Mouse (Mus musculus) stomach, postnatal 0 days (tissue): ENCODE measurements around the gene Ddx4. TPM values are rescaled to one million over a fixed set of nuclear protein-coding genes. Genes with fewer than 3 reads are reported as not detected.

Source experiments
- ATAC-seq: fragments of 200-750 bp; cut with Nextera tagmentation; 2 replicates; pipeline ENCODE4 v1.8.0; 2017; ENCODE audit not compliant: low FRiP score, low TSS enrichment
- DNase-seq: peaks from one replicate; pipeline ENCODE4 v3.0.0-alpha.2; 2016; ENCODE audit warnings: low spot score
- H3K27ac ChIP-seq: fragments of 300-500 bp; sonication (generic); replicated peaks from 2 replicates; pipeline ENCODE4 v1.5.1; 2014; ENCODE audit warnings: mild to moderate bottlenecking, control low read depth
- H3K27me3 ChIP-seq: fragments of 300-500 bp; sonication (generic); 2 replicates; pipeline ENCODE4 v1.6.1; 2014; ENCODE audit warnings: low read length; ENCODE audit not compliant: control insufficient read depth, insufficient read depth
- H3K36me3 ChIP-seq: fragments of 300-500 bp; sonication (generic); 2 replicates; pipeline ENCODE4 v1.6.1; 2014; ENCODE audit warnings: low read length, mixed read lengths; ENCODE audit not compliant: control insufficient read depth, insufficient read depth
- H3K4me1 ChIP-seq: fragments of 300-500 bp; sonication (generic); replicated peaks from 2 replicates; pipeline ENCODE4 v1.6.1; 2014; ENCODE audit warnings: antibody characterized with exemption; ENCODE audit not compliant: control insufficient read depth, insufficient read depth
- H3K4me2 ChIP-seq: fragments of 300-500 bp; sonication (generic); replicated peaks from 2 replicates; pipeline ENCODE4 v1.6.1; 2014; ENCODE audit warnings: low read depth, mild to moderate bottlenecking, control low read depth, moderate library complexity
- H3K4me3 ChIP-seq: fragments of 300-500 bp; sonication (generic); 2 replicates; pipeline ENCODE4 v1.5.1; 2014; ENCODE audit warnings: low read depth, low read length, control low read depth
- H3K9ac ChIP-seq: fragments of 300-500 bp; sonication (generic); 2 replicates; pipeline ENCODE4 v1.6.1; 2014; ENCODE audit warnings: mild to moderate bottlenecking, low read length, control low read depth, mixed read lengths
- H3K9me3 ChIP-seq: fragments of 300-500 bp; sonication (generic); 2 replicates; pipeline ENCODE4 v1.6.1; 2016; ENCODE audit warnings: low read length; ENCODE audit not compliant: control insufficient read depth
- CTCF ChIP-seq: IDR thresholded peaks from 2 replicates; pipeline ENCODE4 v1.5.1; 2016; ENCODE audit warnings: antibody characterized with exemption, low read depth, mild to moderate bottlenecking, moderate library complexity
- EP300 ChIP-seq: optimal IDR thresholded peaks from 2 replicates; pipeline ENCODE3; 2016; ENCODE audit warnings: antibody characterized with exemption
- WGBS: fragments of 180-500 bp; shearing (Covaris S2); extraction: QIAGEN DNeasy Blood & Tissue Kit; methylation state at CpG from one replicate; pipeline ENCODE4 v1.1.7; 2014; 5-methylcytosine and 5-hydroxymethylcytosine counted together
- polyA plus RNA-seq: library from polyadenylated mRNA; unstranded; fragments of >200 nt; fragmentation: Nextera tagmentation; extraction: Ambion mirVana; gene quantifications from 2 replicates; pipeline ENCODE4 v1.2.1, GENCODE M21; 2015

Gene Ddx4
- polyA plus RNA-seq, 1 experiment from 2014 or later: 0.04 TPM

GRCm38 (mm10) chr13:112683312-112683711 lies 31.0 kb upstream of the Ddx4 start:
- Histone ChIP-seq H3K9ac (no peak overlapping the region), H3K4me2 (no peak overlapping the region), H3K27ac (no peak overlapping the region), H3K9me3 (no peaks in the 10 kb centered on the region), H3K36me3 (no peaks in the 10 kb centered on the region), H3K27me3 (no peaks in the 10 kb centered on the region), H3K4me1 (no peaks in the 10 kb centered on the region), H3K4me3 (no peak overlapping the region)
- ATAC-seq (peak; percentile 54; the same call in 1 of the 2 replicates), DNase-seq (no peak)
- TF ChIP-seq EP300 (no peak), CTCF (no peak)
- 53% methylated on average over 2 of the region's 2 CpGs for WGBS

GRCm38 (mm10) chr13:112678154-112678553 lies 25.9 kb upstream of the Ddx4 start:
- Histone ChIP-seq H3K4me3 (no peak overlapping the region), H3K36me3 (no peaks in the 10 kb centered on the region), H3K4me1 (no peaks in the 10 kb centered on the region), H3K4me2 (no peak overlapping the region), H3K9me3 (no peaks in the 10 kb centered on the region), H3K27me3 (no peaks in the 10 kb centered on the region), H3K27ac (no peak overlapping the region), H3K9ac (no peak overlapping the region)
- TF ChIP-seq CTCF: peak; percentile 45
- no peak for TF ChIP-seq EP300
- WGBS: 91% methylated on average over 4 of the region's 4 CpGs
- ATAC-seq (no peak), DNase-seq (no peak)

GRCm38 (mm10) chr13:112673899-112674447 lies 21.7 kb upstream of the Ddx4 start:
- H3K27ac ChIP-seq: no peak overlapping the region
- no peak overlapping the region for H3K4me2 ChIP-seq
- H3K36me3 ChIP-seq: no peaks in the 10 kb centered on the region
- H3K4me1 ChIP-seq: no peaks in the 10 kb centered on the region
- H3K9me3 ChIP-seq: no peaks in the 10 kb centered on the region
- WGBS: 8% methylated on average over 9 of the region's 9 CpGs
- TF ChIP-seq CTCF: peak; percentile 98
- TF ChIP-seq EP300: no peak
- H3K4me3 ChIP-seq: no peak overlapping the region
- DNase-seq (peak; percentile 60), ATAC-seq (peak; percentile 76)
- H3K9ac ChIP-seq: no peak overlapping the region
- no peaks in the 10 kb centered on the region for H3K27me3 ChIP-seq

- WGBS: 54% methylated on average over 6 of the region's 6 CpGs
- DNase-seq: no peak
- Histone ChIP-seq H3K4me2 (no peak overlapping the region), H3K36me3 (no peaks in the 10 kb centered on the region), H3K27ac (no peak overlapping the region), H3K9ac (no peak overlapping the region), H3K27me3 (no peaks in the 10 kb centered on the region), H3K9me3 (no peaks in the 10 kb centered on the region), H3K4me3 (no peak overlapping the region), H3K4me1 (no peaks in the 10 kb centered on the region)
- ATAC-seq: no peak
- TF ChIP-seq CTCF (no peak), EP300 (no peak)
Observed at GRCm38 (mm10) chr13:112672797-112673196, 20.5 kb upstream of the Ddx4 start.

- Histone ChIP-seq H3K4me1 (no peaks in the 10 kb centered on the region), H3K27ac (no peak overlapping the region), H3K4me2 (no peak overlapping the region), H3K36me3 (no peaks in the 10 kb centered on the region), H3K27me3 (no peaks in the 10 kb centered on the region), H3K9ac (no peak overlapping the region), H3K4me3 (no peak overlapping the region), H3K9me3 (no peaks in the 10 kb centered on the region)
- TF ChIP-seq EP300 (no peak), CTCF (peak; percentile 37)
- ATAC-seq (no peak), DNase-seq (no peak)
- 73% methylated on average over 13 of the region's 13 CpGs for WGBS
Observed at GRCm38 (mm10) chr13:112671708-112672107, 19.4 kb upstream of the Ddx4 start.

- H3K4me2 ChIP-seq: no peak overlapping the region
- TF ChIP-seq EP300: no peak
- H3K9me3 ChIP-seq: no peaks in the 10 kb centered on the region
- no peak overlapping the region for H3K4me3 ChIP-seq
- H3K4me1 ChIP-seq: no peaks in the 10 kb centered on the region
- ATAC-seq (no peak), DNase-seq (no peak)
- WGBS: 72% methylated on average over 9 of the region's 9 CpGs
- no peak overlapping the region for H3K9ac ChIP-seq
- H3K36me3 ChIP-seq: no peaks in the 10 kb centered on the region
- H3K27ac ChIP-seq: no peak overlapping the region
- H3K27me3 ChIP-seq: no peaks in the 10 kb centered on the region
Observed at GRCm38 (mm10) chr13:112667215-112667614, 14.9 kb upstream of the Ddx4 start.
